Mouse (Mus musculus) T-cell, adult 2 months (primary cell): ENCODE results near the gene Rbm31y.
"Not testable (repeated sequence)": the region's sequence is repeated elsewhere in the genome, so short reads cannot be mapped to it uniquely, and the experiment has no call there.

ENCODE experiments used
- DNase-seq: peaks from one replicate; pipeline ENCODE4 v3.0.0; 2022; ENCODE audit warnings: low spot score

Gene Rbm31y

GRCm38 (mm10) chrY:17400461-17400860 lies at the start of gene Rbm31y:
Gene Rbm31y, plus strand, starts transcription at chrY:17400761.
- not testable (repeated sequence) for DNase-seq
